Mouse (Mus musculus) forebrain, embryonic 16.5 days (tissue): ENCODE data around the gene Tspan5. TPM values are rescaled to one million over a fixed set of nuclear protein-coding genes. Genes with fewer than 3 reads are reported as not detected.

Experiments
- ATAC-seq: fragments of 200-750 bp; cut with Nextera tagmentation; 2 replicates; pipeline ENCODE4 v1.8.0; 2017; ENCODE audit warnings: mild to moderate bottlenecking, moderate library complexity
- H3K27ac ChIP-seq: fragments of 300-500 bp; sonication (generic); 2 replicates; pipeline ENCODE4 v1.5.1; 2014; ENCODE audit warnings: low read length, control low read depth
- H3K27me3 ChIP-seq: fragments of 300-500 bp; sonication (generic); replicated peaks from 2 replicates; pipeline ENCODE4 v1.6.1; 2014; ENCODE audit warnings: low read length; ENCODE audit not compliant: control insufficient read depth, insufficient read depth
- H3K36me3 ChIP-seq: fragments of 300-500 bp; sonication (generic); 2 replicates; pipeline ENCODE4 v1.6.1; 2014; ENCODE audit not compliant: control insufficient read depth, insufficient read depth
- H3K4me1 ChIP-seq: fragments of 300-500 bp; sonication (generic); replicated peaks from 2 replicates; pipeline ENCODE4 v1.6.1; 2014; ENCODE audit warnings: low read length; ENCODE audit not compliant: control insufficient read depth, insufficient read depth
- H3K4me2 ChIP-seq: fragments of 300-500 bp; sonication (generic); 2 replicates; pipeline ENCODE4 v1.6.1; 2014; ENCODE audit warnings: mild to moderate bottlenecking, low read length, control low read depth
- H3K4me3 ChIP-seq: fragments of 300-500 bp; sonication (generic); replicated peaks from 2 replicates; pipeline ENCODE4 v1.5.1; 2014; ENCODE audit warnings: mild to moderate bottlenecking, low read length, control low read depth
- H3K9ac ChIP-seq: fragments of 300-500 bp; sonication (generic); replicated peaks from 2 replicates; pipeline ENCODE4 v1.6.1; 2014; ENCODE audit warnings: low read depth, low read length, control low read depth
- H3K9me3 ChIP-seq: fragments of 300-500 bp; sonication (generic); 2 replicates; pipeline ENCODE4 v1.6.1; 2016; ENCODE audit warnings: low read length; ENCODE audit not compliant: control insufficient read depth
- WGBS: fragments of 180-500 bp; shearing (Covaris S2); extraction: QIAGEN DNeasy Blood & Tissue Kit; methylation state at CpG from one replicate; pipeline ENCODE4 v1.1.7; 2014; 5-methylcytosine and 5-hydroxymethylcytosine counted together
- polyA plus RNA-seq: library from polyadenylated mRNA; unstranded; fragments of >200 nt; fragmentation: Nextera tagmentation; extraction: Ambion mirVana; gene quantifications from 2 replicates; pipeline ENCODE4 v1.2.1, GENCODE M21; 2015

Tspan5 gene
- polyA plus RNA-seq, 1 experiment from 2014 or later, result 98.7 TPM

- no peaks in the 10 kb centered on the region for H3K36me3 ChIP-seq
- no peak overlapping the region for H3K4me3 ChIP-seq
- no peak overlapping the region for H3K9ac ChIP-seq
- no peaks in the 10 kb centered on the region for H3K27me3 ChIP-seq
- peaks cover 11% of the 10 kb centered on the region for H3K4me1 ChIP-seq
- no peak overlapping the region for H3K4me2 ChIP-seq
- H3K27ac ChIP-seq, result no peak overlapping the region
- ATAC-seq, result no peak
- WGBS, result 71% methylated on average over 5 of the region's 5 CpGs
- H3K9me3 ChIP-seq, result no peaks in the 10 kb centered on the region
These were observed 144.1 kb downstream of the Tspan5 start for GRCm38 (mm10) chr3:138886121-138886520.

GRCm38 (mm10) chr3:138889214-138889613 is 147.2 kb downstream of the Tspan5 start:
- ATAC-seq, result no peak
- no peak overlapping the region for H3K4me3 ChIP-seq
- WGBS, result 80% methylated on average over 4 of the region's 4 CpGs
- peaks cover 4% of the 10 kb centered on the region; the same call in 1 of the 2 replicates for H3K4me1 ChIP-seq
- H3K27ac ChIP-seq, result no peak overlapping the region
- H3K9me3 ChIP-seq, result no peaks in the 10 kb centered on the region
- no peak overlapping the region for H3K9ac ChIP-seq
- H3K36me3 ChIP-seq, result no peaks in the 10 kb centered on the region
- no peaks in the 10 kb centered on the region for H3K27me3 ChIP-seq
- H3K4me2 ChIP-seq, result no peak overlapping the region

GRCm38 (mm10) chr3:138889769-138890295 is 147.8 kb downstream of the Tspan5 start:
- H3K9me3 ChIP-seq, result no peaks in the 10 kb centered on the region
- no peaks in the 10 kb centered on the region for H3K36me3 ChIP-seq
- H3K9ac ChIP-seq, result no peak overlapping the region
- 63% methylated on average over 10 of the region's 10 CpGs for WGBS
- no peak overlapping the region for H3K27ac ChIP-seq
- no peak for ATAC-seq
- H3K4me2 ChIP-seq, result no peak overlapping the region
- H3K4me3 ChIP-seq, result no peak overlapping the region
- peaks cover 6% of the 10 kb centered on the region; the same call in 1 of the 2 replicates for H3K4me1 ChIP-seq
- H3K27me3 ChIP-seq, result no peaks in the 10 kb centered on the region

GRCm38 (mm10) chr3:138893520-138893919 is 151.5 kb downstream of the Tspan5 start:
- Histone ChIP-seq H3K4me3 (no peak overlapping the region), H3K4me2 (no peak overlapping the region), H3K36me3 (peaks cover 9% of the 10 kb centered on the region), H3K27ac (no peak overlapping the region), H3K9me3 (no peaks in the 10 kb centered on the region), H3K9ac (no peak overlapping the region), H3K27me3 (no peaks in the 10 kb centered on the region), H3K4me1 (peaks cover 6% of the 10 kb centered on the region; the same call in 1 of the 2 replicates)
- WGBS, result 30% methylated on average over 5 of the region's 5 CpGs
- ATAC-seq, result no peak

- Histone ChIP-seq H3K27me3 (no peaks in the 10 kb centered on the region), H3K27ac (no peak overlapping the region), H3K9ac (no peak overlapping the region), H3K9me3 (no peaks in the 10 kb centered on the region), H3K36me3 (peaks cover 19% of the 10 kb centered on the region), H3K4me1 (peaks cover 3% of the 10 kb centered on the region; the same call in 1 of the 2 replicates), H3K4me2 (no peak overlapping the region), H3K4me3 (no peak overlapping the region)
- ATAC-seq, result 0 out of 2 replicates have a peak, but pooled peaks have one; percentile 45
- WGBS, result 90% methylated on average over 11 of the region's 11 CpGs
These were observed 155.5 kb downstream of the Tspan5 start for GRCm38 (mm10) chr3:138897500-138897899.

GRCm38 (mm10) chr3:138898055-138898454 is 156.1 kb downstream of the Tspan5 start:
- ATAC-seq, result no peak
- peaks cover 3% of the 10 kb centered on the region; the same call in 1 of the 2 replicates for H3K4me1 ChIP-seq

GRCm38 (mm10) chr3:138900571-138901141 is 158.7 kb downstream of the Tspan5 start:
- no peak for ATAC-seq
- 84% methylated on average over 9 of the region's 9 CpGs for WGBS

More at GRCm38 (mm10) chr3:138898055-138898454, 156.1 kb downstream of the Tspan5 start:
- Histone ChIP-seq H3K4me3 (no peak overlapping the region), H3K9ac (no peak overlapping the region), H3K27ac (no peak overlapping the region), H3K36me3 (peaks cover 19% of the 10 kb centered on the region), H3K4me2 (no peak overlapping the region), H3K9me3 (no peaks in the 10 kb centered on the region), H3K27me3 (no peaks in the 10 kb centered on the region)
- WGBS, result 95% methylated on average over 8 of the region's 8 CpGs

GRCm38 (mm10) chr3:138905678-138906077 is 163.7 kb downstream of the Tspan5 start:
- H3K36me3 ChIP-seq, result no peaks in the 10 kb centered on the region; the same call in 1 of the 2 replicates
- ATAC-seq, result no peak
- H3K4me1 ChIP-seq, result peaks cover 6% of the 10 kb centered on the region; the same call in 1 of the 2 replicates
- H3K4me3 ChIP-seq, result no peak overlapping the region
- no peak overlapping the region for H3K27ac ChIP-seq
- 38% methylated on average over 7 of the region's 7 CpGs for WGBS
- no peaks in the 10 kb centered on the region for H3K9me3 ChIP-seq
- H3K27me3 ChIP-seq, result no peaks in the 10 kb centered on the region
- no peak overlapping the region for H3K9ac ChIP-seq
- no peak overlapping the region for H3K4me2 ChIP-seq

More at GRCm38 (mm10) chr3:138900571-138901141, 158.7 kb downstream of the Tspan5 start:
- H3K9ac ChIP-seq, result no peak overlapping the region
- no peaks in the 10 kb centered on the region for H3K9me3 ChIP-seq
- no peak overlapping the region for H3K27ac ChIP-seq
- no peaks in the 10 kb centered on the region for H3K27me3 ChIP-seq
- no peak overlapping the region for H3K4me3 ChIP-seq
- H3K4me1 ChIP-seq, result peaks cover 3% of the 10 kb centered on the region; the same call in 1 of the 2 replicates
- H3K36me3 ChIP-seq, result peaks cover 19% of the 10 kb centered on the region
- H3K4me2 ChIP-seq, result no peak overlapping the region

- no peak overlapping the region for H3K27ac ChIP-seq
- no peak overlapping the region for H3K4me3 ChIP-seq
- H3K36me3 ChIP-seq, result no peaks in the 10 kb centered on the region
- no peaks in the 10 kb centered on the region for H3K9me3 ChIP-seq
- no peak overlapping the region for H3K4me2 ChIP-seq
- H3K4me1 ChIP-seq, result peaks cover 6% of the 10 kb centered on the region; the same call in 1 of the 2 replicates
- H3K27me3 ChIP-seq, result no peaks in the 10 kb centered on the region
- H3K9ac ChIP-seq, result no peak overlapping the region
- WGBS, result 32% methylated on average over 17 of the region's 17 CpGs
- peak; percentile 68 for ATAC-seq
These were observed 164.3 kb downstream of the Tspan5 start for GRCm38 (mm10) chr3:138906112-138906880.
